Mouse (Mus musculus) embryonic facial prominence, embryonic 11.5 days (tissue): Measurements from ENCODE around the gene Ifrd1. TPM values are rescaled to one million over a fixed set of nuclear protein-coding genes. Genes with fewer than 3 reads are reported as not detected.
"Not testable (repeated sequence)": the region's sequence is repeated elsewhere in the genome, so short reads cannot be mapped to it uniquely, and the experiment has no call there.

Experiments used
- ATAC-seq: fragments of 200-750 bp; cut with Nextera tagmentation; replicated peaks from 2 replicates; pipeline ENCODE4 v1.8.0; 2017; ENCODE audit warnings: low read depth; ENCODE audit not compliant: insufficient number of reproducible peaks, low FRiP score, low TSS enrichment
- DNase-seq: peaks from one replicate; pipeline ENCODE4 v3.0.0-alpha.2; 2015; ENCODE audit warnings: low spot score
- H3K27ac ChIP-seq: fragments of 300-500 bp; sonication (generic); replicated peaks from 2 replicates; pipeline ENCODE4 v1.5.1; 2014; ENCODE audit warnings: mild to moderate bottlenecking, low read depth, low read length, control low read depth
- H3K27me3 ChIP-seq: fragments of 300-500 bp; sonication (generic); 2 replicates; pipeline ENCODE4 v1.6.1; 2014; ENCODE audit warnings: mild to moderate bottlenecking, low read length, moderate library complexity, mixed read lengths; ENCODE audit not compliant: control insufficient read depth, insufficient read depth
- H3K36me3 ChIP-seq: fragments of 300-500 bp; sonication (generic); replicated peaks from 2 replicates; pipeline ENCODE4 v1.6.1; 2014; ENCODE audit warnings: low read depth, mild to moderate bottlenecking, low read length, moderate library complexity, mixed read lengths; ENCODE audit not compliant: control insufficient read depth, insufficient read depth
- H3K4me1 ChIP-seq: fragments of 300-500 bp; sonication (generic); 2 replicates; pipeline ENCODE4 v1.6.1; 2014; ENCODE audit warnings: low read length, mixed read lengths; ENCODE audit not compliant: control insufficient read depth, insufficient read depth
- H3K4me2 ChIP-seq: fragments of 300-500 bp; sonication (generic); 2 replicates; pipeline ENCODE4 v1.6.1; 2014; ENCODE audit warnings: low read depth, mild to moderate bottlenecking, control low read depth, low read length, moderate library complexity
- H3K4me3 ChIP-seq: fragments of 300-500 bp; sonication (generic); 2 replicates; pipeline ENCODE4 v1.5.1; 2014; ENCODE audit warnings: low read depth, low read length, control low read depth
- H3K9ac ChIP-seq: fragments of 300-500 bp; sonication (generic); replicated peaks from 2 replicates; pipeline ENCODE4 v1.6.1; 2014; ENCODE audit warnings: mild to moderate bottlenecking, control low read depth, low read length
- H3K9me3 ChIP-seq: fragments of 300-500 bp; sonication (generic); replicated peaks from 2 replicates; pipeline ENCODE4 v1.6.1; 2016; ENCODE audit warnings: mild to moderate bottlenecking, low read length, inconsistent platforms, mixed read lengths; ENCODE audit not compliant: control insufficient read depth
- WGBS: fragments of 180-500 bp; shearing (Covaris S2); extraction: QIAGEN DNeasy Blood & Tissue Kit; methylation state at CpG from one replicate; pipeline ENCODE4 v1.1.7; 2014; 5-methylcytosine and 5-hydroxymethylcytosine counted together
- polyA plus RNA-seq: library from polyadenylated mRNA; unstranded; fragments of >200 nt; fragmentation: Nextera tagmentation; extraction: Ambion mirVana; gene quantifications from 2 replicates; pipeline ENCODE4 v1.2.1, GENCODE M21; 2014

Gene Ifrd1
- polyA plus RNA-seq, 1 experiment from 2014 or later = 169 TPM

DNA sequence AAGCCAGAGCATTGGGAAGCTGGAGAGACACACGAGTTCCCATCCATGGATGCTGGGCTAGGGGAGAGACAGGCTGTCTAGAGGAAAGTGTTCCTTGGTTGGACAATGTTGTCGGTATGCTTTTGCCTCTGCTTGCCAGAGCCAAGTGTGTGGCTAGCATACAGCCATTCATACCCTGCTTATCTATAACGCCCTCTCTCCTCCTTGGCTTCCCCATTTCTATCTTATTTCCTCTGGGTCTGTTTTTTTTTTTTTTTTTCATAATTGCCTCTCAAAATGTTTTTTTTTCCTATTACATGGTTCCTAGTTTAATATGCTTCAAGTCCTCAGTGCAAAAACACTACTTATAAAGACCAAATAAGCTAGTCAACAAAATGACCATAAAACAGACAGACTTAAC, 62.8 kb downstream of the Ifrd1 start:
- no peaks in the 10 kb centered on the region for H3K4me1 ChIP-seq
- no peak overlapping the region for H3K4me3 ChIP-seq
- ATAC-seq (no peak), DNase-seq (no peak)
- no peaks in the 10 kb centered on the region for H3K36me3 ChIP-seq
- WGBS = 93% methylated on average over 3 of the region's 3 CpGs
- H3K9ac ChIP-seq = no peak overlapping the region
- H3K27ac ChIP-seq = no peak overlapping the region
- no peaks in the 10 kb centered on the region; the same call in 1 of the 2 replicates for H3K9me3 ChIP-seq
- H3K4me2 ChIP-seq = no peak overlapping the region
- H3K27me3 ChIP-seq = no peaks in the 10 kb centered on the region

DNA sequence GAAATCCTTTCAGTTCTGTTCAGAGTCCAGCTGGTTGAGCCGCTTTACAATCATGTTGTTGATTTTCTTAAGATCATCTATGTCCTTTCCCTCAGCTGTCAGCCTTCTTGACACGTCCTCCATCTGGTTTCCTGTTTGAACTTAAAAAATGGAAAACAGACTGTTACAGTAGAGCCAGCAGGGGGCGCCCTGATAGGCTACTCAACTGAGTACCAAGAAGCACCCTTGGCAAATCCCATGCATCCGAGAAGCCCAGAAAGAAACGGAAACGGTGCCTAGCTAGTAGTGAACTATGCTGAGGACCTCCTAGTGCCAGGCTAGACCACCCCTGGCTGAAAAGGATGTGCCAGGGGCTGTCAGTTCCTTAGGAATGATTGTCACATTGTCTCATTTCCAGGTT, 71.2 kb downstream of the Ifrd1 start:
- Histone ChIP-seq H3K9ac (no peak overlapping the region), H3K36me3 (no peaks in the 10 kb centered on the region), H3K27ac (no peak overlapping the region), H3K9me3 (no peaks in the 10 kb centered on the region; the same call in 1 of the 2 replicates), H3K4me2 (no peak overlapping the region), H3K4me3 (no peak overlapping the region), H3K4me1 (no peaks in the 10 kb centered on the region), H3K27me3 (no peaks in the 10 kb centered on the region)
- DNase-seq (peak; percentile 15), ATAC-seq (no peak)
- 64% methylated on average over 6 of the region's 6 CpGs for WGBS

DNA sequence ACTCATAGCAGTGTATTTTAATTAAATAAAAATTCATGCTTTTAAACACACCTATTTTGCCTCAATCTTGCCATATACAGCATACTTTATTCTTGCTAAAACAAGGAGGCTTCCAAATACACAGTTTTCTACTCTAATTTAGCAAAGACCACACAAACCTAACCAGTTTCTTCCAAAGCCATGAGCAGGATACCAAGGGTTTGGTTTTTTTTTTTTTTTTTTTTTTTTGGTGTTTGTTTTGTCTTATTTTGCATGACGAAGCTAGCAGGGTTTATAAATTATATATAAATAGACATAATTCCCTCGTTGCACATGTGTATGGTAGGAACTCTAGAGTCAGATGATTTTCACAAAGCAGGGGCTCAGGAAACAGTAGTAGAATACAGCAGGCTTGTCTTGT, 72.1 kb downstream of the Ifrd1 start:
- DNase-seq = no peak
- Histone ChIP-seq H3K27ac (no peak overlapping the region), H3K27me3 (no peaks in the 10 kb centered on the region), H3K9ac (no peak overlapping the region), H3K4me3 (no peak overlapping the region), H3K4me2 (no peak overlapping the region), H3K36me3 (no peaks in the 10 kb centered on the region), H3K4me1 (no peaks in the 10 kb centered on the region), H3K9me3 (no peaks in the 10 kb centered on the region; the same call in 1 of the 2 replicates)
- ATAC-seq = no peak
- 76% methylated on average over 2 of the region's 2 CpGs for WGBS

GRCm38 (mm10) chr12:40175171-40175570, 73.1 kb downstream of the Ifrd1 start:
- not testable (repeated sequence) for H3K27ac ChIP-seq, H3K4me2 ChIP-seq, H3K27me3 ChIP-seq, H3K4me1 ChIP-seq, H3K9ac ChIP-seq, H3K4me3 ChIP-seq, DNase-seq, ATAC-seq, H3K36me3 ChIP-seq, H3K9me3 ChIP-seq
- 71% methylated on average over 1 of the region's 1 CpGs for WGBS

DNA sequence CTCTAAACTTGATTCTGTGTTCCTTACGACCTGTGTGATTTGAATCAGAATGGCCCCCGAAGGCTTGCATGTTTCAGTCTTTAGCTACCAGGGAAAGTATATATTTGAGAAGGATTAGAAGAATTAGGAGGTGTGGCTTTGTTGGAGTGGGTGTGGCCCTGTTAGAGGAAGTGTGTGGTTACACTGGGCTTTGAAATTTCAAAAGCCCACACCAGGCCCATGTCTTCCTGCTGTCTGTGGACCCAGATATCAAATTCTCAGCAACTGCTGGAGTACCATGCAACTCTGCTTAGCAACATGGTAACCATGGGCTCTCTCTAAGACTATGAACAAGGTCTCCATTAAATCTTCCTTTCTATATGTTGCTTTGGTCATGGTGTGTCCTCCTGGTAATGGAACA, 76.7 kb downstream of the Ifrd1 start:
- WGBS = 94% methylated on average over 2 of the region's 2 CpGs
- Histone ChIP-seq H3K4me3 (no peak overlapping the region), H3K4me2 (no peak overlapping the region), H3K27ac (no peak overlapping the region), H3K9me3 (no peaks in the 10 kb centered on the region), H3K27me3 (no peaks in the 10 kb centered on the region), H3K4me1 (no peaks in the 10 kb centered on the region), H3K9ac (no peak overlapping the region), H3K36me3 (no peaks in the 10 kb centered on the region)
- ATAC-seq (no peak), DNase-seq (no peak)

GRCm38 (mm10) chr12:40169675-40170074, 78.6 kb downstream of the Ifrd1 start:
- WGBS = 96% methylated on average over 1 of the region's 1 CpGs
- H3K27ac ChIP-seq = no peak overlapping the region
- no peaks in the 10 kb centered on the region for H3K9me3 ChIP-seq
- DNase-seq = no peak
- ATAC-seq = no peak
- H3K4me1 ChIP-seq = no peaks in the 10 kb centered on the region
- no peak overlapping the region for H3K4me3 ChIP-seq
- no peak overlapping the region for H3K4me2 ChIP-seq
- no peak overlapping the region for H3K9ac ChIP-seq
- no peaks in the 10 kb centered on the region for H3K36me3 ChIP-seq
- no peaks in the 10 kb centered on the region for H3K27me3 ChIP-seq

GRCm38 (mm10) chr12:40164621-40165020, 83.7 kb downstream of the Ifrd1 start:
- ATAC-seq = no peak
- H3K27ac ChIP-seq = no peak overlapping the region
- 13% methylated on average over 2 of the region's 2 CpGs for WGBS
- no peaks in the 10 kb centered on the region for H3K9me3 ChIP-seq
- H3K4me2 ChIP-seq = no peak overlapping the region
- DNase-seq = peak; percentile 67
- no peaks in the 10 kb centered on the region for H3K27me3 ChIP-seq
- H3K4me1 ChIP-seq = no peaks in the 10 kb centered on the region
- no peaks in the 10 kb centered on the region for H3K36me3 ChIP-seq
- H3K9ac ChIP-seq = no peak overlapping the region
- H3K4me3 ChIP-seq = no peak overlapping the region

GRCm38 (mm10) chr12:40160777-40161176, 87.5 kb downstream of the Ifrd1 start:
- 84% methylated on average over 2 of the region's 2 CpGs for WGBS
- no peak for DNase-seq
- ATAC-seq = no peak
- no peak overlapping the region for H3K4me3 ChIP-seq
- no peak overlapping the region for H3K27ac ChIP-seq
- H3K4me2 ChIP-seq = no peak overlapping the region
- no peaks in the 10 kb centered on the region for H3K36me3 ChIP-seq
- H3K9ac ChIP-seq = no peak overlapping the region
- H3K27me3 ChIP-seq = no peaks in the 10 kb centered on the region
- H3K9me3 ChIP-seq = no peaks in the 10 kb centered on the region
- no peaks in the 10 kb centered on the region for H3K4me1 ChIP-seq
